Mouse (Mus musculus): ENCODE data around the gene Sucla2. TPM values are rescaled to one million over a fixed set of nuclear protein-coding genes. Genes with fewer than 3 reads are reported as not detected.
A peak's percentile ranks its signal among the peaks of the same experiment; 100 is the strongest.
"Not testable (repeated sequence)": the region's sequence is repeated elsewhere in the genome, so short reads cannot be mapped to it uniquely, and the experiment has no call there.

Sucla2 gene
- polyA plus RNA-seq, 1 experiment from 2014 or later = 113 TPM

DNA sequence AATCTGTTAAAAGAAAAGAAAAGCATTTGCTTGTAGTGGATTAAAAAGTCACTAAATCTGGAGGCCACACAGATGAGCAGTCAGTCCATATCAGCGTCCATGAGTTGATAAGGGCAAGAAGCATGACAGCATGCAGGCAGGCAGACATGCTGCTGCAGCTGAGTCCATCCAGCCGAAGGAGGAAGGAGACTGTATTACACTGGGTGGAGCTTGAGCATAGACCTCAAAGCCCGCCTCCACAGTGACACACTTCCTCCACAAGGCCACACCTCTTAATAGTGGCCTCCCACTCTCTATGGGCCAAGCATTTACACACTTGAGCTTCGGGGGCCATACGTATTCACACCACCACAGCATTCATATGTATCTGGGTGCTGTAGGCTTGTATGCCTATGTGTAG, 48.9 kb downstream of the Sucla2 start:
- Histone ChIP-seq H3K4me2 (replicated peaks) (no peak overlapping the region), H3K36me3 (peaks cover 23% of the 10 kb centered on the region; the same call in 1 of the 2 replicates), H3K27ac (no peak overlapping the region), H3K4me3 (no peak overlapping the region), H3K4me1 (no peaks in the 10 kb centered on the region), H3K27me3 (replicated peaks) (no peaks in the 10 kb centered on the region), H3K9ac (no peak overlapping the region), H3K9me3 (no peaks in the 10 kb centered on the region)
- 92% methylated on average over 5 of the region's 5 CpGs for WGBS
- no peak for ATAC-seq (ENCODE audit: low FRiP score, low read depth)

DNA sequence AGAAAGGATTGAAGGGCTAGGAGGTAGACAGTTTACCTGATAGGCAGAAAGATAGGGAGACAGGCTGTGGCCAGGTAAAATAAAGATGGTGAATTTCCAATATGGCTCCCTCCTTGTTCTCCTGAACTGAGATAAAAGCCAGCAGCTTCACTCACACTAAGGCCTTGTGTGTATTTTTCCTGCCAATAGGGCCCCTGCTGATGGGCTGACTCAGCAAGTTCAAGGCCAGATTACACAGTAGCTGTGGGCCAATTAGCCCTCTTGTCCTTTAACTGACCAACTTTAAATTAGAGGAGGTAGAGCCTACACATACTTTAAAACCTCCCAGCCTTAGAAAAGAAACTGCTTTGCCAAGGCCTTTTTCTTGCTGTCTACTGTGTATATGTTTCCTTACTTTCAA, 51.2 kb downstream of the Sucla2 start:
- no peak overlapping the region for H3K4me3 ChIP-seq
- peaks cover 22% of the 10 kb centered on the region; the same call in 1 of the 2 replicates for H3K36me3 ChIP-seq
- H3K27ac ChIP-seq = no peak overlapping the region
- ATAC-seq (ENCODE audit: low FRiP score, low read depth) = no peak
- no peaks in the 10 kb centered on the region for H3K9me3 ChIP-seq
- H3K4me2 ChIP-seq (replicated peaks) = no peak overlapping the region
- no peaks in the 10 kb centered on the region for H3K27me3 ChIP-seq (replicated peaks)
- H3K9ac ChIP-seq = no peak overlapping the region
- H3K4me1 ChIP-seq = no peaks in the 10 kb centered on the region

DNA sequence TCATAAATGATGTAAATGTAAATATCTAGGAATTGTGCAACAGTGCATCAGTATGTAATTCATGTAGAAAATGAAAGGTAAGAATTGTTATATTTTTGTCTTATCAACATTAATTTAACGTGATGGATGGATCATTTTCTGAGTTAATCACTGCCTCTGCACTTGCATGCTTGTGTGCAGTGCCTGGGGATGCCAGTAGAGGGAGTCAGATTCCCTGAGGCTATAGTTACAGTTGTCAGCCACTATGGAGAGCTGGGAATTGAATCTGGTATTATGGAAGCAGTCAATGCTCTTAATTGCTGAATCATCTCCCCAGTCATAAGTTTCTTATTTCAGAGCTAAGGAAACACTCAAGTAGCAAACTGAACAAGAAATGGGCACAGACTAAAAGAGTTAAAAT, 63.0 kb downstream of the Sucla2 start:
- Histone ChIP-seq H3K9me3 (no peaks in the 10 kb centered on the region), H3K4me1 (no peaks in the 10 kb centered on the region), H3K27ac (no peak overlapping the region), H3K4me3 (no peak overlapping the region), H3K27me3 (replicated peaks) (no peaks in the 10 kb centered on the region), H3K9ac (no peak overlapping the region), H3K4me2 (replicated peaks) (no peak overlapping the region), H3K36me3 (peaks cover 26% of the 10 kb centered on the region)
- WGBS = 72% methylated on average over 1 of the region's 1 CpGs
- ATAC-seq (ENCODE audit: low FRiP score, low read depth) = no peak

DNA sequence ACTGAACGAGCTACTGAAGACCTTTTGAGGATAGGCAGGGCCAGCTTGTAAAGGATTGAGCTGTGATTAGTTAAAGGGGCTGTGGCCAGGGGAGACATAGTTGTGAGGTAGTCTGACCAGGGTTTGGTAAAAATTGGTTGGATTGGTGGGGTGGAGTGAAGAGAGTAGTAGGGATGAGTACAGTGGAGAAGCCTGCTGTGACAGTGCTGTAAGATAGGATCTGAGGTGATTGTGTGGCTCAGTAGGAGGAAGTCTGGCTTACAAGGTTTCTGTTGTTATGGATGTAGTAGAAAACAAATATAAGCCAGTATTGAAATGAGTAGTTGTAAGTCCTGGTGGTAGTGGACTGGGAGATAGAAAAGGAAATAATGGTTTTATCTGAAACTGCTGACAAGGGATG, 67.0 kb downstream of the Sucla2 start:
- Histone ChIP-seq H3K27ac (no peak overlapping the region), H3K27me3 (replicated peaks) (no peaks in the 10 kb centered on the region), H3K4me3 (no peak overlapping the region), H3K4me1 (no peaks in the 10 kb centered on the region), H3K9me3 (no peaks in the 10 kb centered on the region), H3K4me2 (replicated peaks) (no peak overlapping the region), H3K9ac (no peak overlapping the region), H3K36me3 (peaks cover 42% of the 10 kb centered on the region)
- WGBS = 64% methylated on average over 1 of the region's 1 CpGs
- no peak for ATAC-seq (ENCODE audit: low FRiP score, low read depth)

DNA sequence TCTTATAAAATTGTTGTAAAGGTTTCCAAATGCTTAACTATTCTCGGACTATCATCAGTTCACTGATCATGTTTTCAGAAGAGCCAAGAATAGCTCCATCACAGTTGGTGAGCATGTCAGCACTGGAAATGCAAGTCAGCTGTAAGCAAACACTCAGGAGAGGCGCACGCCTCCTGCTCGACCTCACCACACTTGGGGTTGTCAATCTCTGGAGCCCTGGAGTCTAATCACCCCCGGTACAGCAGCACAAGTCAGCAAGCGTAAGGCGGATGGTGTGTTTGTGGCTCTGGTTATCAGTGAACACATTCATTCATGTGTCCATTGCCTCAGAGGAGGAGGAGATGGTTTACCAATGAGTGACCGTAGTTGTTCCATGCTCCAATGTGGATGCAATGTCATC, 74.6 kb downstream of the Sucla2 start:
- H3K36me3 ChIP-seq = peaks cover 44% of the 10 kb centered on the region
- H3K9me3 ChIP-seq = no peaks in the 10 kb centered on the region; the same call in 1 of the 2 replicates
- H3K4me2 ChIP-seq (replicated peaks) = no peak overlapping the region
- no peak for ATAC-seq (ENCODE audit: low FRiP score, low read depth)
- no peaks in the 10 kb centered on the region for H3K27me3 ChIP-seq (replicated peaks)
- WGBS = 89% methylated on average over 8 of the region's 8 CpGs
- no peak overlapping the region for H3K9ac ChIP-seq
- no peaks in the 10 kb centered on the region for H3K4me1 ChIP-seq
- no peak overlapping the region for H3K4me3 ChIP-seq
- H3K27ac ChIP-seq = no peak overlapping the region

DNA sequence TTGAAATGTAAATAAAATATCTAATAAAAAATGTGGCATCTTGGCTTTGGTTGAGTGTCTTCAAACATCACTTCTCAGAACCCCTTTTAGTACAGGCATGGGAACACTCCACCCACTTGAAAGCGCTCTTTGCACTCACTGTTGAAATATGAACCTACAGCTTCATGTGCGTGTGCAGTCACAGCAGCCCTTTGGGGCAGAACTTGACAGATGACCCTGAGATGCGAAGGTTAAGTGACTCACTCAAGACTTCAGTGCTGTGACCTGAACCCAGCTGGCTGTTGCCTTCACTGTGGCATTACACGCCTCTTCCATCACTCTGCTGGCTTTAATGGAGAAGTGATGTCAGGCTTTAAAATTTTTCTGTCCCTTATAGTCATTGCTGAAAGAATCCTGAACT, 82.6 kb downstream of the Sucla2 start:
- no peak overlapping the region for H3K27ac ChIP-seq
- H3K36me3 ChIP-seq = peaks cover 15% of the 10 kb centered on the region
- no peaks in the 10 kb centered on the region for H3K9me3 ChIP-seq
- WGBS = 53% methylated on average over 4 of the region's 4 CpGs
- H3K27me3 ChIP-seq (replicated peaks) = no peaks in the 10 kb centered on the region
- no peaks in the 10 kb centered on the region for H3K4me1 ChIP-seq
- no peak overlapping the region for H3K4me2 ChIP-seq (replicated peaks)
- no peak overlapping the region for H3K4me3 ChIP-seq
- peak; percentile 53; the same call in 1 of the 2 replicates for ATAC-seq (ENCODE audit: low FRiP score, low read depth)
- no peak overlapping the region for H3K9ac ChIP-seq

DNA sequence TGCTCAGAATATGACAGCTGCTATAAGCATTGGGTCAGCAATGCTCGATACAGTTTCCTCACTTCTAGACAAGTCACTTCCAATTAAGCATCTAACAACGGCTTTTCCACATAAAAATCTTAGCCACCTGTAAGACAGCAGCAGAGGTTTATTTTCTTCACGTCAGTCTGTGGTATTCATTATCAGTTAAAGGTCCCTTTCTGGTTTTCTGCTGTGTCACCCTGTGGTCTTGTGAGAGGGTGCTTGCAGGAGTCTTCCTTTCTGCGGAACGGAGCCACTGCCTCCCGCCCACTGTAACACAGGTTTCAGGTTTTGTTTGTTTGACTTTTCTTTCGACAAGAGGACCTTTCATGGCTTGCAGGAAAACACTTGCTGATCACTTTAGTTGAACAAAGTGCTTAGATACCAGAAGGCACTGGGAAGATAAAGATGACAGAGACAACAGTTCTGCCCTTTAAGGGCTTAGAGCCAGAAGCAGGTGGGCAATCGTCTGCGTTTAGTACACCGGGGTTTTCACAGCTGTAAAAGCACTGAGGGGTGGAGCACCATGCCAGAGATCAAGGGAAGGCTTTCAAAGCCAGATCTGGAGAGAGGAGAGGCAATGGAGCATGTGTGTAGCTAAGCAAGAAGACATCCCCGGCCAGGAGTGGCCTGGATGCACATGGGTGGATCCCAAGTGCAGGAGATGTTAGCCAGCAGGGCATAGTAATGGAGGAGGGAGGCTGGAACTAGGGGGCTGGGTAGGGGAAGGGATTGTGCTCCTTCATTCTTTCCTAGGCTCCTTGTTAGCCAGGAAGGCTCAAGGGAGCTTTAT, 83.8 kb downstream of the Sucla2 start:
- Histone ChIP-seq H3K9ac (no peak overlapping the region), H3K9me3 (no peaks in the 10 kb centered on the region), H3K36me3 (peaks cover 8% of the 10 kb centered on the region), H3K27me3 (replicated peaks) (no peaks in the 10 kb centered on the region), H3K4me1 (no peaks in the 10 kb centered on the region), H3K4me2 (replicated peaks) (no peak overlapping the region), H3K27ac (no peak overlapping the region), H3K4me3 (no peak overlapping the region)
- no peak for ATAC-seq (ENCODE audit: low FRiP score, low read depth)
- WGBS = 45% methylated on average over 11 of the region's 11 CpGs

DNA sequence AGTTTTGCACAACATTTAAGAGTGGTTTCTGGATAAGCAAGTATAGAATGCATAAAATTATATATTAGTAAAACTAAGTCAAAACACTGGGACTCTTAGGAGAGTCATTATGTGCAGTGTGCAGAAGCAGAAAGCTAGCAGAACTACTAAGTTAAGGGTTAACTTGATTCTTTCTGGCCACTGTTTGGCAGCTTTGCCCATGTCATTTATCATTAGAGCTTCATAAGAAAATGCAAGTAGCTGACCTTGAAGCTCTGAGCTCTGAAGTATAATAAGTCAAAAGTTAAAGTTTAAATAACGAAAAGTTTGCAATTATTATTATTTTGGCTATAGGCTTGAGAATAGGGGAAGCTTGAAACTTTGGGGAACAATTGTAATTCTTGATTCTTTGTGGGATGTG, 89.8 kb downstream of the Sucla2 start:
- not testable (repeated sequence) for H3K4me3 ChIP-seq; H3K9ac ChIP-seq; H3K27ac ChIP-seq; H3K4me2 ChIP-seq (replicated peaks); H3K9me3 ChIP-seq; H3K27me3 ChIP-seq (replicated peaks); H3K4me1 ChIP-seq; ATAC-seq (ENCODE audit: low FRiP score, low read depth); H3K36me3 ChIP-seq
- WGBS = 84% methylated on average over 1 of the region's 1 CpGs

DNA sequence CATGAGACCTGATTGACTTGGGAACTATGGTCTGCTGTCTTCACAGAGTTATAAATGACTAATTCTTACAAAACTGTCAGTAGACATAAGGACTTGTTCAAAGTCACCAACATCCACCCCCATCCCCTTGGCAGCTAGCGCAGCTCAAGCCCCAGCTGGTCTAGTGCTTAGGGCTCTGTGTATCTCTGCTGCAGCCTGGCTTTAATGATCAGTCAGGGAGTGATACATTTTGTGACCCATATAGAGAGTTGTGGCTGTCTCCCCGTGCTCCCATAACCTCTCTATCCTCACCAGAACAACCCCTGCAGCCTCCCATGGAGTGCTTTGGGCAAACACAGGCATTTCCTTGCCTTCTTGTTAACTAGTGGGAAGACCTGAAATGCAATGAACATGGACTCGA, 95.8 kb downstream of the Sucla2 start:
- 79% methylated on average over 3 of the region's 3 CpGs for WGBS
- ATAC-seq (ENCODE audit: low FRiP score, low read depth) = no peak

DNA sequence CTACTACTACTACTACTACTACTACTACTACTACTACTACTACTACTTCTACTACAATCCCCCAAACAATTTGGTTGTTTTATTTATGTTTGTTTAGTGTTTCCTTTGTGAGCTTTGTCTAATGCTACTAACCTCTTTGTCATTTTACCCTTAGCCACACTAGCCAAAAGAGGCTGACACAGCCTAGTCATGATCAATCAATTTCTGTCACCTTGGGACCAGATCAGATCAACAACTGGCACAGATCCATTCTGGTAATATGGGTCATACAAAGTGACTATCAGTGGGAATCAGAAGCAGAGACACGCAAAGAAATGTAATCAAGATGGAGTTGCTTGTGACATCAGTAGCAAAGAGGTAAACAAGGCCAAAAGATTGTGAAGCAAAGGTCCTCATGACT, 97.9 kb downstream of the Sucla2 start:
- WGBS = 94% methylated on average over 1 of the region's 1 CpGs
- no peaks in the 10 kb centered on the region for H3K27me3 ChIP-seq (replicated peaks)
- no peak for ATAC-seq (ENCODE audit: low FRiP score, low read depth)
- no peak overlapping the region for H3K9ac ChIP-seq
- H3K27ac ChIP-seq = no peak overlapping the region
- no peaks in the 10 kb centered on the region; the same call in 1 of the 2 replicates for H3K9me3 ChIP-seq
- no peak overlapping the region for H3K4me3 ChIP-seq
- H3K4me2 ChIP-seq (replicated peaks) = no peak overlapping the region
- H3K4me1 ChIP-seq = no peaks in the 10 kb centered on the region
- H3K36me3 ChIP-seq = no peaks in the 10 kb centered on the region

More for the DNA sequence above, 95.8 kb downstream of the Sucla2 start:
- no peaks in the 10 kb centered on the region for H3K4me1 ChIP-seq
- no peaks in the 10 kb centered on the region for H3K36me3 ChIP-seq
- no peak overlapping the region for H3K27ac ChIP-seq
- H3K9ac ChIP-seq = no peak overlapping the region
- H3K4me3 ChIP-seq = no peak overlapping the region
- no peaks in the 10 kb centered on the region for H3K27me3 ChIP-seq (replicated peaks)
- no peak overlapping the region for H3K4me2 ChIP-seq (replicated peaks)
- H3K9me3 ChIP-seq = no peaks in the 10 kb centered on the region; the same call in 1 of the 2 replicates

DNA sequence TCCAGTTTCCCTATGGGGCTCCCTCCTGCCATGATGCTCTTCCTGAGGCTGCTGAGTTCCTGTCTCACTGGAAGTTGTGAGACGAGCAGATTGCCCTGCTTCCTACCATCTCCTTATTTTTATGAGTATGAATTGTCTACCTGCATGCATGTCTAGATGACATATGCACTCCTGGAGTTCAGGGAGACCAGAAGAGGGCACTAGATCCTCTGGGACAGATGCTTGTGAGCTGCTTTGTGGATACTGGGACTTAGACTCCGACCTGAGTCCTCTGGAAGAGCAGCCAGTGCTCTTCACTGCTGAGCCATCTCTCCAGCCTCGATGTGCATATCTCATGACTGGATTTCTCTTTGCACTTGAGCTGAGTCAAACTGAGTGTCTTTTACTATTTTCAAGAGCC, 100.3 kb downstream of the Sucla2 start:
- H3K9me3 ChIP-seq = no peaks in the 10 kb centered on the region
- no peak for ATAC-seq (ENCODE audit: low FRiP score, low read depth)
- WGBS = 67% methylated on average over 3 of the region's 3 CpGs

DNA sequence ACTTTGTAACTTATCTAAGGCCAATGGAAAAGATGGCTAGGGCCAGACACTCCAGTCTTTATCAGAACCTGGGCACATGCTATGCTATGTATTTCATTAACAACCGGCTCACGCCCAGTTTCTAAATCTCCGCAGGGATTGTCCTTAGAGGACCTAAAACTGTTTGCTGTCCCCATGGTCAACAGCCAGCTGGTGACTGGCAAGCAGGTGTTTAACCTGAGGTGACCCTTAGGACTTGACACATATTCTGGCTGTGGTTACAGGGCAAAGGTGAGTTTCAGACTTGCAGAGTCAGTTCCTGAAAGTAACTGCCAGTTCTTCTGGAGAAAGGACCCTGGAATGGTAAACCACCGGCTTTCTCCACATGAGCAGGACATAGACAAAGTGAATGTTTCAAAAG, 106.4 kb downstream of the Sucla2 start:
- H3K9me3 ChIP-seq = no peaks in the 10 kb centered on the region
- no peak overlapping the region for H3K9ac ChIP-seq
- H3K36me3 ChIP-seq = no peaks in the 10 kb centered on the region
- no peaks in the 10 kb centered on the region for H3K4me1 ChIP-seq
- H3K27ac ChIP-seq = no peak overlapping the region
- WGBS = 93% methylated on average over 4 of the region's 4 CpGs
- no peak overlapping the region for H3K4me2 ChIP-seq (replicated peaks)
- no peak for ATAC-seq (ENCODE audit: low FRiP score, low read depth)
- no peaks in the 10 kb centered on the region for H3K27me3 ChIP-seq (replicated peaks)
- no peak overlapping the region for H3K4me3 ChIP-seq

More for the DNA sequence above, 100.3 kb downstream of the Sucla2 start:
- no peak overlapping the region for H3K27ac ChIP-seq
- no peaks in the 10 kb centered on the region for H3K36me3 ChIP-seq
- H3K9ac ChIP-seq = no peak overlapping the region
- H3K4me1 ChIP-seq = no peaks in the 10 kb centered on the region
- H3K4me2 ChIP-seq (replicated peaks) = no peak overlapping the region
- no peak overlapping the region for H3K4me3 ChIP-seq
- H3K27me3 ChIP-seq (replicated peaks) = no peaks in the 10 kb centered on the region

DNA sequence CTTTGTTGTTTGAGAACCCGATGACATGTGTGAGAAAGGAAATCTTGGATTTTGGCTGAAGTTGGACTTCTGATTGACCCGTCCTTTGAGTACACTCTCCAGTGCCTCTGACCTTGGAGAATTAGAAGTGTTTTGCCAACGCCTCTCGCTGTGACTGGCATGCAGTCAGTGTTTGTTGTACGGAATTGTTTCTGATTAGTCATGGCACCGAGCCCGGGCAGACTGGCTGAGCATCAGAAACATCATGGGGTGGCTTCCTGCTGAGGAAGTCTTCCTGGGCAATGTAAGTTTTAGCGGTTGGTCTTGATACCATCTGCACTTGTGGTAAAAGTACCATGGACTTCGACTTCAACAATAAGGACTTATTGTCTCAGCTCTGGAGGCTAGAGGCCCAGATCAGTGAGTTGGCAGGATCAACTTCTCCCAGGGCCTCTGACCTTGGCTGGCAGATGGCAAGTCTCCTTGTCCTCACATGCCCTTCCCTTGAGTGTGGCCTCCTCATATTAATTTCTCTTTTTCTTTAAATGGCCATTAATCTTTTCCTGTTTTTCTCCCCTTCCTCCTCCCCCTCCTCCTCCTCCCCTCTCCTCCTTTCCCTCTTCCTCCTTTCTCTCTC, 107.6 kb downstream of the Sucla2 start:
- H3K9me3 ChIP-seq = no peaks in the 10 kb centered on the region
- no peak overlapping the region for H3K27ac ChIP-seq
- no peaks in the 10 kb centered on the region for H3K4me1 ChIP-seq
- no peak for ATAC-seq (ENCODE audit: low FRiP score, low read depth)
- H3K27me3 ChIP-seq (replicated peaks) = no peaks in the 10 kb centered on the region
- 57% methylated on average over 9 of the region's 9 CpGs for WGBS
- H3K4me3 ChIP-seq = no peak overlapping the region
- H3K36me3 ChIP-seq = no peaks in the 10 kb centered on the region
- no peak overlapping the region for H3K4me2 ChIP-seq (replicated peaks)
- H3K9ac ChIP-seq = no peak overlapping the region
